Mouse (Mus musculus) kidney, adult 2 months (tissue): ENCODE results near the gene Gm4070. TPM values are rescaled to one million over a fixed set of nuclear protein-coding genes. Genes with fewer than 3 reads are reported as not detected.
"Not testable (repeated sequence)": the region's sequence is repeated elsewhere in the genome, so short reads cannot be mapped to it uniquely, and the experiment has no call there.

Experiments
- DNase-seq: peaks from one replicate; pipeline ENCODE4 v3.0.0; 2021
- H3K27ac ChIP-seq: fragments of 200-500 bp; 2 replicates; pipeline ENCODE4 v1.5.1; 2012; ENCODE audit warnings: low read depth, low read length, control low read depth, inconsistent platforms; ENCODE audit not compliant: insufficient read depth
- H3K27me3 ChIP-seq: fragments of 200-500 bp; replicated peaks from 2 replicates; pipeline ENCODE4 v1.6.1; 2012; ENCODE audit warnings: mild to moderate bottlenecking, moderate library complexity, low read length, inconsistent platforms; ENCODE audit not compliant: control insufficient read depth, insufficient read depth
- H3K36me3 ChIP-seq: fragments of 200-500 bp; 2 replicates; pipeline ENCODE4 v1.6.1; 2012; ENCODE audit warnings: mild to moderate bottlenecking, moderate library complexity, low read length, inconsistent platforms; ENCODE audit not compliant: control insufficient read depth, insufficient read depth
- H3K4me1 ChIP-seq: fragments of 200-500 bp; 2 replicates; pipeline ENCODE4 v1.6.1; 2011; ENCODE audit warnings: low read length; ENCODE audit not compliant: control insufficient read depth, insufficient read depth
- H3K4me3 ChIP-seq: fragments of 200-500 bp; 2 replicates; pipeline ENCODE4 v1.5.1; 2011; ENCODE audit warnings: mild to moderate bottlenecking, low read depth, low read length, control low read depth; ENCODE audit not compliant: insufficient read depth
- WGBS: fragments of 180-500 bp; shearing (Covaris S2); methylation state at CpG from one replicate; pipeline ENCODE4 v1.1.7; 2018; 5-methylcytosine and 5-hydroxymethylcytosine counted together
- polyA plus RNA-seq: library from polyadenylated mRNA; depleted of rRNA; stranded (reverse); fragments of >200 nt; gene quantifications from 2 replicates; pipeline ENCODE4 v1.2.3, GENCODE M21; 2012; rRNA removed

Gene Gm4070
- polyA plus RNA-seq: 3.5 and 4.0 TPM in 2 replicates

- not testable (repeated sequence) for H3K4me1 ChIP-seq, H3K27me3 ChIP-seq, H3K36me3 ChIP-seq, H3K27ac ChIP-seq, H3K4me3 ChIP-seq
- DNase-seq: peak; percentile 41
- WGBS: 43% methylated on average over 1 of the region's 1 CpGs
These were observed at the start of gene Gm4070 for GRCm38 (mm10) chr7:105953812-105954211. Gene Gm4070, minus strand, starts transcription at chr7:105953967.

- H3K27me3 ChIP-seq, H3K27ac ChIP-seq: not testable (repeated sequence)
These were observed 773 bp upstream of the Gm4070 start for GRCm38 (mm10) chr7:105954540-105954939.

GRCm38 (mm10) chr7:105952408-105952807 lies 1.4 kb downstream of the Gm4070 start:
- not testable (repeated sequence) for H3K4me1 ChIP-seq, H3K36me3 ChIP-seq, H3K4me3 ChIP-seq, H3K27me3 ChIP-seq, H3K27ac ChIP-seq, DNase-seq
- no CpG with 5 or more reads among the region's 5 CpGs for WGBS

More at GRCm38 (mm10) chr7:105954540-105954939, 773 bp upstream of the Gm4070 start:
- H3K4me3 ChIP-seq, H3K4me1 ChIP-seq, DNase-seq, H3K36me3 ChIP-seq: not testable (repeated sequence)

- WGBS: 75% methylated on average over 1 of the region's 3 CpGs
- not testable (repeated sequence) for DNase-seq
These were observed 8.5 kb downstream of the Gm4070 start for GRCm38 (mm10) chr7:105945238-105945637.

GRCm38 (mm10) chr7:105932132-105932531 lies 21.6 kb downstream of the Gm4070 start:
- WGBS: no CpG with 5 or more reads among the region's 1 CpGs
- H3K36me3 ChIP-seq, H3K4me3 ChIP-seq, H3K4me1 ChIP-seq, DNase-seq, H3K27me3 ChIP-seq, H3K27ac ChIP-seq: not testable (repeated sequence)

More at GRCm38 (mm10) chr7:105945238-105945637, 8.5 kb downstream of the Gm4070 start:
- H3K36me3 ChIP-seq, H3K27ac ChIP-seq, H3K4me3 ChIP-seq, H3K27me3 ChIP-seq, H3K4me1 ChIP-seq: not testable (repeated sequence)

- WGBS: 100% methylated on average over 1 of the region's 2 CpGs
- not testable (repeated sequence) for H3K4me1 ChIP-seq, DNase-seq
These were observed 70.0 kb downstream of the Gm4070 start for GRCm38 (mm10) chr7:105883588-105884336.

GRCm38 (mm10) chr7:105879717-105880484 lies 73.9 kb downstream of the Gm4070 start:
- not testable (repeated sequence) for H3K27me3 ChIP-seq, H3K4me1 ChIP-seq, H3K36me3 ChIP-seq, DNase-seq, H3K4me3 ChIP-seq, H3K27ac ChIP-seq
- WGBS: 76% methylated on average over 1 of the region's 2 CpGs

More at GRCm38 (mm10) chr7:105883588-105884336, 70.0 kb downstream of the Gm4070 start:
- H3K36me3 ChIP-seq, H3K27ac ChIP-seq, H3K27me3 ChIP-seq, H3K4me3 ChIP-seq: not testable (repeated sequence)

- H3K36me3 ChIP-seq, H3K4me3 ChIP-seq, H3K27me3 ChIP-seq, H3K4me1 ChIP-seq, H3K27ac ChIP-seq, DNase-seq: not testable (repeated sequence)
- WGBS: no CpG with 5 or more reads among the region's 2 CpGs
These were observed 97.8 kb downstream of the Gm4070 start for GRCm38 (mm10) chr7:105855718-105856560.

Other genes starting within 250 kb of the Gm4070 start
- 128 and 137 TPM in 2 replicates for gene Ilk, start 217.4 kb downstream of the Gm4070 start, polyA plus RNA-seq
- 7.5 TPM in 2 replicates for gene Rrp8, start 216.6 kb downstream of the Gm4070 start, polyA plus RNA-seq
- 423 and 437 TPM in 2 replicates for gene Taf10, start 209.6 kb downstream of the Gm4070 start, polyA plus RNA-seq
- gene Tpp1, start 201.7 kb downstream of the Gm4070 start, polyA plus RNA-seq: 251 and 309 TPM in 2 replicates
- 5.9 and 7.1 TPM in 2 replicates for gene Dchs1, start 166.3 kb downstream of the Gm4070 start, polyA plus RNA-seq
- 271 and 278 TPM in 2 replicates for gene Mrpl17, start 142.9 kb downstream of the Gm4070 start, polyA plus RNA-seq